Mouse (Mus musculus) embryonic fibroblast, embryonic 13.5 days (primary cell): ENCODE measurements around the gene Kpna2.

ENCODE experiments used
- CTCF ChIP-seq: IDR thresholded peaks from 2 replicates; pipeline ENCODE4 v1.5.1; 2011; ENCODE audit warnings: mild to moderate bottlenecking, control low read depth, low read length, moderate library complexity, borderline replicate concordance; ENCODE audit not compliant: insufficient read depth
- POLR2A ChIP-seq: IDR thresholded peaks from 2 replicates; pipeline ENCODE4 v1.6.1; 2011; ENCODE audit warnings: low read depth, mild to moderate bottlenecking, control low read depth, low read length, moderate library complexity

- no peak for TF ChIP-seq POLR2A
- TF ChIP-seq CTCF = no peak
Observed at GRCm38 (mm10) chr11:107045546-107045945, 46.2 kb upstream of the Kpna2 start.
